ENCODE assay signal across 22 mouse cellular contexts in genomic region chr10:80056976-80057682, GRCm38 (mm10). TPM values are rescaled to one million over a fixed set of nuclear protein-coding genes. Genes with fewer than 3 reads are reported as not detected.
DNase-seq lines count a peak whose midpoint lies in the region; ATAC-seq lines count a peak whose summit lies in the region.
"Had no signal": no experiment of that assay in that cellular context is flagged by ENCODE, and none has a peak within 500 bp of the region (broad histone marks: within the 10 kb centered on the region; RNA-seq: fewer than 3 reads in every experiment).

No protein-coding gene starts in this region.

- no peaks in the 10 kb centered on the region for H3K27me3 ChIP-seq in forebrain, embryonic 10.5 days (ENCODE audit: poor library complexity, severe bottlenecking)
- H3K27me3 ChIP-seq in forebrain, embryonic 13.5 days: no peaks in the 10 kb centered on the region
- no peaks in the 10 kb centered on the region for H3K27me3 ChIP-seq in kidney, embryonic 16.5 days (ENCODE audit: insufficient read depth, low read length)
- no peaks in the 10 kb centered on the region for H3K27me3 ChIP-seq in limb, embryonic 10.5 days (ENCODE audit: low read depth, poor library complexity, severe bottlenecking)
- H3K27me3 ChIP-seq: CH12.LX; forebrain, embryonic 12.5 days; limb, embryonic 12.5 days; Patski had no signal

- WGBS in forebrain, embryonic 10.5 days: 91% methylated on average over 27 of the region's 27 CpGs
- 93% methylated on average over 27 of the region's 27 CpGs for WGBS in forebrain, embryonic 13.5 days
- 90% methylated on average over 27 of the region's 27 CpGs for WGBS in kidney, embryonic 16.5 days
- WGBS in limb, embryonic 10.5 days: 92% methylated on average over 27 of the region's 27 CpGs

- no peak overlapping the region for H3K9ac ChIP-seq in forebrain, embryonic 13.5 days
- 0 out of 2 replicates have a peak overlapping the region, but pooled peaks have one; percentile 26 for H3K9ac ChIP-seq in kidney, embryonic 16.5 days (replicated peaks; ENCODE audit: low read length)
- H3K9ac ChIP-seq: forebrain, embryonic 12.5 days; limb, embryonic 12.5 days; lung, embryonic 14.5 days had no signal

- no peak for DNase-seq in forebrain, embryonic 10.5 days (ENCODE audit: extremely low spot score, low spot score)
- DNase-seq in kidney, adult 11 months: no peak
- DNase-seq in 3134 (ENCODE audit: extremely low read depth, insufficient read length, low spot score): peak; percentile 51
- DNase-seq in limb, embryonic 10.5 days (ENCODE audit: low spot score): no peak
- no peak for DNase-seq in cerebellum, postnatal 10 days
- DNase-seq in layer of hippocampus, postnatal 25 days (ENCODE audit: extremely low spot score in 1 of 2, low spot score in 1 of 2): no peak
- DNase-seq: adrenal gland, postnatal 14 days; cerebellum, adult 2 months; gastrocnemius, postnatal 36 days; kidney, postnatal 14 days; lung, embryonic 14.5 days; spleen, adult 18-20 months had no signal

- no peak for ATAC-seq in forebrain, embryonic 13.5 days
- no peak for ATAC-seq in kidney, embryonic 16.5 days (ENCODE audit: low FRiP score, low TSS enrichment)
- ATAC-seq: activated CD4-positive, CD25-positive, alpha-beta regulatory T cell, adult 4 months; midbrain, embryonic 16.5 days; Patski had no signal

- H3K4me2 ChIP-seq in forebrain, embryonic 13.5 days: no peak overlapping the region
- H3K4me2 ChIP-seq in kidney, embryonic 16.5 days (replicated peaks; ENCODE audit: low read depth, low read length): no peak overlapping the region
- H3K4me2 ChIP-seq: forebrain, embryonic 12.5 days; limb, embryonic 12.5 days; lung, embryonic 14.5 days had no signal

- H3K36me3 ChIP-seq in forebrain, embryonic 10.5 days (replicated peaks): peaks cover 69% of the 10 kb centered on the region
- H3K36me3 ChIP-seq in forebrain, embryonic 13.5 days (ENCODE audit: poor library complexity, severe bottlenecking): peaks cover 67% of the 10 kb centered on the region
- H3K36me3 ChIP-seq in kidney, embryonic 16.5 days (ENCODE audit: insufficient read depth, low read length): peaks cover 47% of the 10 kb centered on the region
- peaks cover 68% of the 10 kb centered on the region for H3K36me3 ChIP-seq in limb, embryonic 10.5 days

- H3K4me1 ChIP-seq in forebrain, embryonic 10.5 days: peaks cover 40% of the 10 kb centered on the region
- peaks cover 18% of the 10 kb centered on the region for H3K4me1 ChIP-seq in forebrain, embryonic 13.5 days
- H3K4me1 ChIP-seq in kidney, embryonic 16.5 days (ENCODE audit: insufficient read depth, low read length): peaks cover 24% of the 10 kb centered on the region
- peaks cover 37% of the 10 kb centered on the region for H3K4me1 ChIP-seq in limb, embryonic 10.5 days

- no peak overlapping the region for H3K4me3 ChIP-seq in forebrain, embryonic 10.5 days
- no peak overlapping the region for H3K4me3 ChIP-seq in forebrain, embryonic 13.5 days
- no peak overlapping the region for H3K4me3 ChIP-seq in kidney, embryonic 16.5 days (ENCODE audit: low read length)
- no peak overlapping the region for H3K4me3 ChIP-seq in limb, embryonic 10.5 days
- H3K4me3 ChIP-seq: forebrain, embryonic 12.5 days; limb, embryonic 12.5 days had no signal

- 0 out of 2 replicates have a peak overlapping the region, but pooled peaks have one; percentile 6 for H3K27ac ChIP-seq in forebrain, embryonic 10.5 days
- H3K27ac ChIP-seq in forebrain, embryonic 13.5 days: no peak overlapping the region
- no peak overlapping the region for H3K27ac ChIP-seq in kidney, embryonic 16.5 days (ENCODE audit: low read length)
- H3K27ac ChIP-seq in limb, embryonic 10.5 days: 0 out of 2 replicates have a peak overlapping the region, but pooled peaks have one; percentile 9
- H3K27ac ChIP-seq: forebrain, embryonic 12.5 days; limb, embryonic 12.5 days; macrophage had no signal

- no peaks in the 10 kb centered on the region for H3K9me3 ChIP-seq in forebrain, embryonic 10.5 days
- no peaks in the 10 kb centered on the region for H3K9me3 ChIP-seq in forebrain, embryonic 13.5 days (replicated peaks)
- no peaks in the 10 kb centered on the region for H3K9me3 ChIP-seq in kidney, embryonic 16.5 days (ENCODE audit: low read length)
- no peaks in the 10 kb centered on the region for H3K9me3 ChIP-seq in limb, embryonic 10.5 days (replicated peaks)
- H3K9me3 ChIP-seq: forebrain, embryonic 12.5 days; heart, embryonic 10.5 days; limb, embryonic 12.5 days had no signal

RNA-seq across cellular contexts. Expression of gene Gpx4, which starts 10.2 kb away (rescaled TPM):
- polyA plus RNA-seq in forebrain, embryonic 10.5 days (2016; fragmentation: Nextera tagmentation; extraction: Ambion mirVana): 670 and 692 TPM in 2 replicates
- polyA plus RNA-seq in forebrain, embryonic 13.5 days (2015; fragmentation: Nextera tagmentation; extraction: Ambion mirVana): 487 and 489 TPM in 2 replicates
- polyA plus RNA-seq in kidney, embryonic 16.5 days (2015; fragmentation: Nextera tagmentation; extraction: Ambion mirVana): 617 and 706 TPM in 2 replicates
- 589 and 631 TPM in 2 replicates for polyA plus RNA-seq in limb, embryonic 10.5 days (2016; fragmentation: Nextera tagmentation; extraction: Ambion mirVana)
- 100 to 1,000 TPM; 486 to 515 TPM for total RNA-seq in layer of hippocampus, postnatal 25 days (2021)

RNA-seq across cellular contexts. Expression of gene Polr2e, which starts 17.5 kb away (rescaled TPM):
- polyA plus RNA-seq in forebrain, embryonic 10.5 days (2016; fragmentation: Nextera tagmentation; extraction: Ambion mirVana): 279 and 286 TPM in 2 replicates
- 193 and 199 TPM in 2 replicates for polyA plus RNA-seq in forebrain, embryonic 13.5 days (2015; fragmentation: Nextera tagmentation; extraction: Ambion mirVana)
- 242 and 248 TPM in 2 replicates for polyA plus RNA-seq in kidney, embryonic 16.5 days (2015; fragmentation: Nextera tagmentation; extraction: Ambion mirVana)
- 319 and 357 TPM in 2 replicates for polyA plus RNA-seq in limb, embryonic 10.5 days (2016; fragmentation: Nextera tagmentation; extraction: Ambion mirVana)
- 10 to 100 TPM; 86.6 to 91.0 TPM for total RNA-seq in layer of hippocampus, postnatal 25 days (2021)

RNA-seq across cellular contexts. Expression of gene Arhgap45, which starts 40.7 kb away (rescaled TPM):
- polyA plus RNA-seq in forebrain, embryonic 10.5 days (2016; fragmentation: Nextera tagmentation; extraction: Ambion mirVana): 8.0 and 9.1 TPM in 2 replicates
- polyA plus RNA-seq in forebrain, embryonic 13.5 days (2015; fragmentation: Nextera tagmentation; extraction: Ambion mirVana): 1.2 and 1.3 TPM in 2 replicates
- polyA plus RNA-seq in kidney, embryonic 16.5 days (2015; fragmentation: Nextera tagmentation; extraction: Ambion mirVana): 10.5 and 11.3 TPM in 2 replicates
- polyA plus RNA-seq in limb, embryonic 10.5 days (2016; fragmentation: Nextera tagmentation; extraction: Ambion mirVana): 14.9 and 15.5 TPM in 2 replicates
- 1 to 10 TPM; 3.3 to 4.3 TPM for total RNA-seq in layer of hippocampus, postnatal 25 days (2021)

RNA-seq across cellular contexts. Expression of gene Sbno2, which starts 48.2 kb away (rescaled TPM):
- 14.7 and 15.6 TPM in 2 replicates for polyA plus RNA-seq in forebrain, embryonic 10.5 days (2016; fragmentation: Nextera tagmentation; extraction: Ambion mirVana)
- 11.6 and 13.6 TPM in 2 replicates for polyA plus RNA-seq in forebrain, embryonic 13.5 days (2015; fragmentation: Nextera tagmentation; extraction: Ambion mirVana)
- 16.1 and 17.6 TPM in 2 replicates for polyA plus RNA-seq in kidney, embryonic 16.5 days (2015; fragmentation: Nextera tagmentation; extraction: Ambion mirVana)
- 17.1 and 18.4 TPM in 2 replicates for polyA plus RNA-seq in limb, embryonic 10.5 days (2016; fragmentation: Nextera tagmentation; extraction: Ambion mirVana)
- 10 to 100 TPM; 14.5 to 22.0 TPM for total RNA-seq in layer of hippocampus, postnatal 25 days (2021)

RNA-seq across cellular contexts. Expression of gene Stk11, which starts 58.5 kb away (rescaled TPM):
- polyA plus RNA-seq in forebrain, embryonic 10.5 days (2016; fragmentation: Nextera tagmentation; extraction: Ambion mirVana): 14.4 and 18.1 TPM in 2 replicates
- 20.7 and 21.6 TPM in 2 replicates for polyA plus RNA-seq in forebrain, embryonic 13.5 days (2015; fragmentation: Nextera tagmentation; extraction: Ambion mirVana)
- 18.2 and 20.2 TPM in 2 replicates for polyA plus RNA-seq in kidney, embryonic 16.5 days (2015; fragmentation: Nextera tagmentation; extraction: Ambion mirVana)
- polyA plus RNA-seq in limb, embryonic 10.5 days (2016; fragmentation: Nextera tagmentation; extraction: Ambion mirVana): 16.1 and 17.0 TPM in 2 replicates
- total RNA-seq in layer of hippocampus, postnatal 25 days (2021): 10 to 100 TPM; 89.1 to 94.3 TPM

Comparison
In these comparisons a context has a peak if more than half of its experiments do, and no peak if none do; other contexts are left out.
1. H3K27ac ChIP-seq: peak in forebrain, embryonic 10.5 days (single experiment) and limb, embryonic 10.5 days (single experiment); none in forebrain, embryonic 13.5 days (single experiment) and kidney, embryonic 16.5 days (single experiment).